Mouse (Mus musculus) forebrain, embryonic 12.5 days (tissue): ENCODE measurements around the gene Man2b1. TPM values are rescaled to one million over a fixed set of nuclear protein-coding genes. Genes with fewer than 3 reads are reported as not detected.

Experiments
- ATAC-seq: fragments of 200-750 bp; cut with Nextera tagmentation; 2 replicates; pipeline ENCODE4 v1.8.0; 2017; ENCODE audit warnings: moderate TSS enrichment; ENCODE audit not compliant: low FRiP score
- H3K27ac ChIP-seq: fragments of 300-500 bp; sonication (generic); 2 replicates; pipeline ENCODE4 v1.5.1; 2016; ENCODE audit warnings: mild to moderate bottlenecking
- H3K27me3 ChIP-seq: fragments of 300-500 bp; sonication (generic); 2 replicates; pipeline ENCODE4 v1.6.1; 2016; ENCODE audit warnings: mild to moderate bottlenecking
- H3K36me3 ChIP-seq: fragments of 300-500 bp; sonication (generic); replicated peaks from 2 replicates; pipeline ENCODE4 v1.6.1; 2016; ENCODE audit warnings: mild to moderate bottlenecking
- H3K4me1 ChIP-seq: fragments of 300-500 bp; sonication (generic); 2 replicates; pipeline ENCODE4 v1.6.1; 2016
- H3K4me2 ChIP-seq: fragments of 300-500 bp; sonication (generic); 2 replicates; pipeline ENCODE4 v1.6.1; 2016; ENCODE audit warnings: mild to moderate bottlenecking, moderate library complexity
- H3K4me3 ChIP-seq: fragments of 300-500 bp; sonication (generic); replicated peaks from 2 replicates; pipeline ENCODE4 v1.5.1; 2016; ENCODE audit warnings: mild to moderate bottlenecking
- H3K9ac ChIP-seq: fragments of 300-500 bp; sonication (generic); 2 replicates; pipeline ENCODE4 v1.6.1; 2016; ENCODE audit warnings: mild to moderate bottlenecking
- H3K9me3 ChIP-seq: fragments of 300-500 bp; sonication (generic); 2 replicates; pipeline ENCODE4 v1.6.1; 2016
- WGBS: fragments of 180-500 bp; shearing (Covaris S2); methylation state at CpG from one replicate; pipeline ENCODE4 v1.1.7; 2016; 5-methylcytosine and 5-hydroxymethylcytosine counted together
- polyA plus RNA-seq: library from polyadenylated mRNA; unstranded; fragments of >200 nt; fragmentation: Nextera tagmentation; extraction: Ambion mirVana; gene quantifications from 2 replicates; pipeline ENCODE4 v1.2.1, GENCODE M21; 2016

The Man2b1 gene
- polyA plus RNA-seq = 14.9 and 17.8 TPM in 2 replicates

DNA sequence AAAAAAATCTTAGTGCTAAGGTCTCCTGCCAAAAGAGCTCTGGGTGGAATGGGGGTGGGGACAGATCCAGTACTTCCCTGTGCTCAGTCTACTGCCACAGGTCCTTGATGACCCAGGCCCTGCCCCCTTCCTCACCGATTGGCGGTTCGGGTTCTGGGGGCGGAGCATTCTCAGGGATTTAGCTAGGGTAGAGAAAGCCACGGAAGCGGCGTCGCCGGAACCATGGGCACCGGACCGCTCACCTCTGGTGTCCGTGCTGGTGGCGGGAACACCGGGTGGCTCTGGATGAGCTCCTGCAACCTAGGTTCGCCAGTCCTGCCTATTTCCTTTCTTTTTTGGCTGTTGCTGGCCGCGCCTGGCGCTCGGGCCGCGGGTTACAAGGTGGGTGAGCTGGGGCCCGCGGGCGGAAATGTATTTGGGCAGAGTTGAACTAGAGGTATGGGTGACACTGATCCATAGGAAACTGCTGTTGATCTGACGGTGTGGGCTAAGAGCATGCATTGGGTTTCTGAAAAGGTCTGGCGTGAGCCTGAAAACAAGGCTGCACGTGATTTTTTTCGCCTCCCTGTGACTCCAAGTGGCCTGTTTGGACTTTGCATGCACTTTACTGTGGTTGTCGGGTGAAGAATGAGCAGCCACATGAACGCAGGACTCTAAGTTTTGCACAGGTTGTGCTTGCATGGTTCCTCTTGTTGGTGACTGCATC, at the start of gene Man2b1:
TSS of gene Man2b1 (plus strand) at position 163 of the 706 bp plus-strand sequence.
- H3K27ac ChIP-seq = no peak within 1 kb of the TSS

DNA sequence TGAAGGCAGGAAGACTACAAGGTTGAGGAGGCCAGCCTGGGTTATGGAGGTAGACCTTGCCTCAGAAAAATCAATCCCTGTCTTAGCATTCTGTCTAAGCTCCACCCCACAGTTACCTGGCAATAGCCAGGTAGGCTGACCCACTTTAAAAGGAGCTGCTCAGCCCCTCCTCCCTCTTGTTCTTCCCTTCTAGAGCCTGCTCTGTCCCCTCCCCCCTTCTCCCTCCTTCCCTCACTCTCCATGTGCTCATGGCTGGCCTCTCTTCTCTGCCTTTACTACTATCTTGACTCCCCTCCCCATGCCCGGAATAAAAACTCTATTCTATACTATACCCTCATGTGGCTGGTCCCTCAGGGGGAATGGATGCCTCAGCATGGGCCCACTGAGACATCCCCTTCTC, 49.2 kb upstream of the Man2b1 start:
- H3K36me3 ChIP-seq = peaks cover 53% of the 10 kb centered on the region
- H3K27me3 ChIP-seq = no peaks in the 10 kb centered on the region
- H3K4me3 ChIP-seq = no peak overlapping the region
- no peaks in the 10 kb centered on the region for H3K9me3 ChIP-seq
- no peak for ATAC-seq
- H3K9ac ChIP-seq = no peak overlapping the region
- 67% methylated on average over 1 of the region's 1 CpGs for WGBS
- H3K4me2 ChIP-seq = no peak overlapping the region
- peaks cover 35% of the 10 kb centered on the region for H3K4me1 ChIP-seq
- H3K27ac ChIP-seq = 0 out of 2 replicates have a peak overlapping the region, but pooled peaks have one; percentile 3

More for the DNA sequence above, at the start of gene Man2b1:
- peaks cover 41% of the 10 kb centered on the region for H3K4me1 ChIP-seq
- H3K9me3 ChIP-seq = no peaks in the 10 kb centered on the region
- H3K4me2 ChIP-seq = peak within 1 kb of the TSS; percentile 80
- peak; percentile 80 for ATAC-seq
- peaks cover 27% of the 10 kb centered on the region for H3K36me3 ChIP-seq
- peak within 1 kb of the TSS; percentile 60 for H3K4me3 ChIP-seq
- WGBS = under 1% methylated on average over 30 of the region's 30 CpGs
- no peaks in the 10 kb centered on the region for H3K27me3 ChIP-seq
- H3K9ac ChIP-seq = peak within 1 kb of the TSS; percentile 72

GRCm38 (mm10) chr8:85034764-85035163, 48.3 kb upstream of the Man2b1 start:
- Histone ChIP-seq H3K4me3 (peak overlapping the region; percentile 83), H3K9ac (peak overlapping the region; percentile 72; the same call in 1 of the 2 replicates), H3K36me3 (peaks cover 44% of the 10 kb centered on the region), H3K27me3 (no peaks in the 10 kb centered on the region), H3K9me3 (no peaks in the 10 kb centered on the region), H3K4me2 (peak overlapping the region; percentile 83), H3K27ac (no peak overlapping the region), H3K4me1 (peaks cover 33% of the 10 kb centered on the region)
- no peak for ATAC-seq
- 4% methylated on average over 13 of the region's 13 CpGs for WGBS

GRCm38 (mm10) chr8:85035165-85035727, 47.8 kb upstream of the Man2b1 start:
- Histone ChIP-seq H3K9me3 (no peaks in the 10 kb centered on the region), H3K4me1 (peaks cover 37% of the 10 kb centered on the region), H3K27ac (peak overlapping the region; percentile 84; the same call in 1 of the 2 replicates), H3K4me2 (peak overlapping the region; percentile 83), H3K36me3 (peaks cover 44% of the 10 kb centered on the region), H3K4me3 (peak overlapping the region; percentile 83), H3K27me3 (no peaks in the 10 kb centered on the region), H3K9ac (peak overlapping the region; percentile 72)
- ATAC-seq = no peak
- WGBS = 8% methylated on average over 12 of the region's 12 CpGs

DNA sequence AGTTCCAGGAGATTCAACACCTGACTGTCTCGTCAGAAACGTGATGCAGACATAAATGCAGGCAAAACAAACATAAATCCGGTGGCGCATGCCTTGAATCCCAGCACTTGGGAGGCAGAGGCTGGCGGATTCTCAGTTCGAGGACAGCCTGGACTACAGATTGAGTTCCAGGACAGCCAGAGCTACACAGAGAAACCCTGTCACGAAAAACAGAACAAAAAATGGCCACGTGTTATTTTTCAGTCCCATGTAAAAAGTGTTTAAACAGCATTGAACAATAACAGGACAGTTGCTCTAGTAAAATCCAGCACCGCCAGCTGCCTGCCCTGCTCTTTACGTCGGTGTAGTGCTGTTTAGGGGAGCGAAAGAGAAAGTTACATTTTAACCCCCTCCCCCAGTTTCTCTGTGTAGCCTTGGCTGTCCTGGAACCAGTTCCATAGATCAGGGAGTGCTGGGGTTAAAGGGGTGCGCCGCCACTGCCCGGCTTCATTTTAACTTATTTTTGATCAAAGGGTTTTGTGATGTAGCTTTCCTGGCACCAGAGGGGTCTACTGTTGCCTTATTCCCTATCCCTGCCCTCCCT, 47.3 kb upstream of the Man2b1 start:
- peak; percentile 2; the same call in 1 of the 2 replicates for ATAC-seq
- under 1% methylated on average over 15 of the region's 15 CpGs for WGBS
- peaks cover 44% of the 10 kb centered on the region for H3K36me3 ChIP-seq

DNA sequence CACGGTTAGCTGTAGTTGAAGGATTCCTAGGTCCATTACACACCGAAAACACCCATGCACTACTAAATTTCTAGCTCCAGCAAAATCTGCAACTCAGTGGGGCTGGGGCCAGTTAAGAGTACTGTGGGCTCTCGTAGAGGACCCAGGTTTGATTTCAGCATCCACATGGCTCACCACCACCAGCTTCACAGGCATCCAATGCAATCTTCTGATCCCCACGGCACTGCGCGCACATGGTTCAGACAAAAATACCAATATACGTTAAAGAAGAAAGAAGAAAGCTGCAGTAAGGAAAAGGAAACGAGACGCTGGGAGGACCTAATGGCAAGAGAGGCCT, 46.7 kb upstream of the Man2b1 start:
- no peaks in the 10 kb centered on the region for H3K27me3 ChIP-seq
- peak overlapping the region; percentile 83 for H3K4me2 ChIP-seq
- WGBS = 0% methylated on average over 9 of the region's 9 CpGs
- no peaks in the 10 kb centered on the region for H3K9me3 ChIP-seq
- peak overlapping the region; percentile 72 for H3K9ac ChIP-seq
- peak overlapping the region; percentile 84 for H3K27ac ChIP-seq
- H3K36me3 ChIP-seq = peaks cover 46% of the 10 kb centered on the region
- peak overlapping the region; percentile 83 for H3K4me3 ChIP-seq
- H3K4me1 ChIP-seq = peaks cover 37% of the 10 kb centered on the region
- peak; percentile 45 for ATAC-seq

More for the DNA sequence above, 47.3 kb upstream of the Man2b1 start:
- Histone ChIP-seq H3K9ac (peak overlapping the region; percentile 72), H3K9me3 (no peaks in the 10 kb centered on the region), H3K27me3 (no peaks in the 10 kb centered on the region), H3K4me3 (peak overlapping the region; percentile 83), H3K4me1 (peaks cover 37% of the 10 kb centered on the region), H3K4me2 (peak overlapping the region; percentile 83), H3K27ac (peak overlapping the region; percentile 84)

- Histone ChIP-seq H3K9ac (peak within 1 kb of the TSS; percentile 96), H3K27ac (peak within 1 kb of the TSS; percentile 100), H3K9me3 (no peaks in the 10 kb centered on the region), H3K27me3 (no peaks in the 10 kb centered on the region), H3K4me3 (peak within 1 kb of the TSS; percentile 83), H3K36me3 (peaks cover 46% of the 10 kb centered on the region), H3K4me2 (peak within 1 kb of the TSS; percentile 96), H3K4me1 (peaks cover 41% of the 10 kb centered on the region)
- ATAC-seq = peak; percentile 94
- under 1% methylated on average over 59 of the region's 59 CpGs for WGBS
Measured at GRCm38 (mm10) chr8:85036718-85037365, 46.2 kb upstream of the Man2b1 start, which contains the start of gene Tnpo2. Gene Tnpo2 (plus strand): TSS chr8:85036915.

DNA sequence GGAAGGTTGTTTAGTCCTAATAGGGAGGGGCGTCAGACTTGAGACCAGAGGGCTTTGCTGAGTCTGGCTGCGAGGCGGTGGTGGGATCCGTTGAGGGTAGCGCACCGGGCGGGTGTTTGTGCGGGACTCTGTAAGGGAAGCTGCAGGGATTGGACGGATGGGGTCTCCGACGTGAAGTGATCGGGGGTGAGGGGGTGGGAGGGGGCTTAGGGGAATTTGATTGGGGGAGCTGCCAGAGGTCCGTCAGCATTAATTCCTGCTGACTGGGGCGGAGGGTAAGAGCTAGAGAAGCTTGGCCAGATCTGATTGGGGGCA, 45.7 kb upstream of the Man2b1 start:
- H3K4me1 ChIP-seq = peaks cover 41% of the 10 kb centered on the region
- H3K36me3 ChIP-seq = peaks cover 44% of the 10 kb centered on the region
- H3K4me2 ChIP-seq = peak overlapping the region; percentile 96
- 0% methylated on average over 14 of the region's 14 CpGs for WGBS
- peak overlapping the region; percentile 96 for H3K9ac ChIP-seq
- peak; percentile 70 for ATAC-seq
- no peaks in the 10 kb centered on the region for H3K27me3 ChIP-seq
- peak overlapping the region; percentile 83 for H3K4me3 ChIP-seq
- peak overlapping the region; percentile 100 for H3K27ac ChIP-seq
- H3K9me3 ChIP-seq = no peaks in the 10 kb centered on the region

DNA sequence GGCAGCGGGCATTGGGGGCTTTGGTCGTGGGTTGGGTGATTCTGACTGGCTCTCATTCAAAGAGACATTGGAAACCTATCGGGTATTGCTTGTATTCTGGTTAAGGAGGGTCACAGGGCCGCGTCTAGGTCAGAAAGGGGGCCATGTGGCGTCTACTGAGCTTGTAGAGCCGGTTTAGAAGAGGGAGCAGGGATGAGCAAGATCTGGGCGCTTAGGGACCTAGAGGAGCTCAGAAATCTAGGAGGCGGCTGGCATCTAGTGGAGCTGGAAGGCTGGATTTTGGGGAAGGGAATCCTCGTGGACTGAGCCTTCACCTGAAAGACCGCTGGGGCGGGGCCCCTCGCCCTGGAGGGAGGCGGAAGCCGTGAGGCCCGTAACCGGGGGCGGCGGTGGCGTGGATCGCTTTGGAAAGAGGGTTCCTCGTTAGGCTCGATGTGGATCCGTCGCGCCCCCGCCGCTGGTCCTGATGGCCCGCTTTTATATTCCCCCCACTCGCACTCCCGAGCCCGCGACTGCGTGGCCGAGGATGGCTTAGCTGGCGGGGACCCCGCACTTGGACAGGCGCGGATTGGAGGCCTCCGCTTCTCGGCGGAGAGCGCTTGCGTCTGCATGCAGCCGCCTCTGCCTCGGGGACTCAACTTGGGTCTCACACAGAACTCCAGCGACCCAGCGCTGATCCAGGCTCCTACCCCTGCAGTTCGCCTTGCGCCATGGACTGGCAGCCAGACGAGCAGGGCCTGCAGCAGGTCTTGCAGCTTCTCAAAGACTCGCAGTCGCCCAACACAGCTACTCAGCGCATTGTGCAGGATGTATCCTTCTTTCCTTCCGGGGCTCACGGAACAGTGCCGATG, 45.2 kb upstream of the Man2b1 start:
- Histone ChIP-seq H3K9ac (peak overlapping the region; percentile 96), H3K27me3 (no peaks in the 10 kb centered on the region), H3K27ac (peak overlapping the region; percentile 100), H3K9me3 (no peaks in the 10 kb centered on the region), H3K4me3 (peak overlapping the region; percentile 83), H3K4me1 (peaks cover 41% of the 10 kb centered on the region), H3K4me2 (peak overlapping the region; percentile 96), H3K36me3 (peaks cover 43% of the 10 kb centered on the region)
- under 1% methylated on average over 52 of the region's 57 CpGs for WGBS
- ATAC-seq = no peak; the same call in 1 of the 2 replicates

DNA sequence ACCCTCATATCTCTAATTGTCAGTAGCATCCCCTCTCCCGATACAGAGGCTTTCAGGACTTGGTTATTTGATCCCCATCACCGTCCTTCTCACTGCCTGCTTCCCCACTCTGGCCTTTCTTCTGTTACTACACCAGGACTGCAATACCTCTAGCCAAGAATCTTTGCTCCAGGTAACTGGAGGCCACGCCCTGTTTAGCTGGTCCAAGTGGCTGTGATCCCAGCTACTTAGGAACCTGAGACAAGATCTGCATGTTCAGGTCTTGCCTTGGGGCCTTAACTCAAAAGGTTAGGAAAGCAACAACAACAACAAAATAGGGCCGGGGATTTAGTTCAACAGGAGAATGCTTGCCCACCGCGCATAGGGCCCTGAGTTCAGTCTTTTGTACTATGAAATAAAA, 39.5 kb upstream of the Man2b1 start:
- H3K27ac ChIP-seq = no peak overlapping the region
- H3K36me3 ChIP-seq = peaks cover 86% of the 10 kb centered on the region
- 88% methylated on average over 6 of the region's 6 CpGs for WGBS
- no peak for ATAC-seq
- H3K4me1 ChIP-seq = peaks cover 14% of the 10 kb centered on the region
- no peak overlapping the region for H3K9ac ChIP-seq
- no peaks in the 10 kb centered on the region for H3K9me3 ChIP-seq
- no peak overlapping the region for H3K4me2 ChIP-seq
- no peak overlapping the region for H3K4me3 ChIP-seq
- H3K27me3 ChIP-seq = no peaks in the 10 kb centered on the region

DNA sequence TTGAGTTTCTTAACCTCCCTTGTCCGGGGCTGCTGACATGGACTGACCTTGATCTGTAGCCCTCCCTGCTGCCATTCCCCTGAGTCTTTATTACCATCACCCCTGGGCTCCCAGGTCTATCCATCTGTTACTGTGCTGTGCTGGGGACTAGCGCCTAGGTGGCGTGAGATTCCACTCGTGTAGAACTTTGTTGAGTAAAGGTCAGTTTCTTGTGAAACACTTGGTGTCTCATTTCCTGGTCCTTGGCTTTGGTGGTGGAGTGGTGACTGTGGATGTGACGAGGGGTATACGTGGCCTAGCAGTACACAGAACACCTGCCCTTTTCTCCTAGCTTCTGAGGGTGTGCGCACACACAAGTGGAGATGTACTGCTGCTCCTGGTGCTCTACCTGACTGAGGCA, 25.7 kb upstream of the Man2b1 start:
- H3K9ac ChIP-seq = no peak overlapping the region
- H3K27ac ChIP-seq = no peak overlapping the region
- H3K4me1 ChIP-seq = peaks cover 19% of the 10 kb centered on the region
- ATAC-seq = no peak
- WGBS = 89% methylated on average over 7 of the region's 7 CpGs
- no peaks in the 10 kb centered on the region for H3K27me3 ChIP-seq
- H3K4me2 ChIP-seq = no peak overlapping the region
- peaks cover 51% of the 10 kb centered on the region for H3K36me3 ChIP-seq
- no peaks in the 10 kb centered on the region for H3K9me3 ChIP-seq
- no peak overlapping the region for H3K4me3 ChIP-seq
